Mouse (Mus musculus) MEL (cell line): ENCODE results near the gene Thap11. TPM values are rescaled to one million over a fixed set of nuclear protein-coding genes. Genes with fewer than 3 reads are reported as not detected.
A peak's percentile ranks its signal among the peaks of the same experiment; 100 is the strongest.

ENCODE experiments used
- DNase-seq: peaks from one replicate; pipeline ENCODE4 v3.0.0; 2011; ENCODE audit warnings: low read depth, low spot score
- H3K27ac ChIP-seq: 2 replicates; pipeline ENCODE4 v1.5.1; 2012; ENCODE audit warnings: low read depth, mild to moderate bottlenecking, control low read depth, low read length, moderate library complexity; ENCODE audit not compliant: control insufficient read depth
- H3K27me3 ChIP-seq, 2 experiments: fragments of 150-350 bp in 1 of 2; sonication (generic) in 1 of 2; 2 replicates each; pipeline ENCODE4 v1.6.1; 2012; ENCODE audit warnings: low read length in 2 of 2, mild to moderate bottlenecking in 2 of 2, improper control_type of control experiment in 1 of 2, moderate library complexity in 1 of 2; ENCODE audit not compliant: insufficient read depth in 2 of 2, control insufficient read depth in 1 of 2
- H3K36me3 ChIP-seq, 2 experiments: 2 replicates each; pipeline ENCODE4 v1.6.1; 2012 to 2014; ENCODE audit warnings: low read length in 2 of 2, improper control_type of control experiment in 1 of 2, inconsistent platforms in 1 of 2, mild to moderate bottlenecking in 1 of 2; ENCODE audit not compliant: insufficient read depth in 2 of 2, control insufficient read depth in 1 of 2
- H3K4me1 ChIP-seq, 2 experiments: fragments of 150-350 bp in 1 of 2; sonication (generic) in 1 of 2; 2 replicates each; pipeline ENCODE4 v1.6.1; 2012; ENCODE audit warnings: low read length in 2 of 2, improper control_type of control experiment in 1 of 2, mild to moderate bottlenecking in 1 of 2; ENCODE audit not compliant: insufficient read depth in 2 of 2, control insufficient read depth in 1 of 2
- H3K4me3 ChIP-seq, 2 experiments: fragments of 150-350 bp in 1 of 2; sonication (generic) in 1 of 2; 2 replicates each; pipeline ENCODE4 v1.5.1; 2012; ENCODE audit warnings: low read depth in 2 of 2, low read length in 2 of 2, mild to moderate bottlenecking in 2 of 2, moderate library complexity in 2 of 2, control low read depth in 1 of 2, improper control_type of control experiment in 1 of 2; ENCODE audit not compliant: control insufficient read depth in 1 of 2, insufficient read depth in 1 of 2
- H3K79me2 ChIP-seq: 2 replicates; pipeline ENCODE4 v1.6.1; 2012; ENCODE audit warnings: mild to moderate bottlenecking, low read length, moderate library complexity; ENCODE audit not compliant: control insufficient read depth, poor library complexity, insufficient read depth
- H3K9ac ChIP-seq: 2 replicates; pipeline ENCODE4 v1.6.1; 2012; ENCODE audit warnings: low read depth, mild to moderate bottlenecking, control low read depth, low read length, moderate library complexity; ENCODE audit not compliant: control insufficient read depth, poor library complexity, severe bottlenecking
- H3K9me3 ChIP-seq: fragments of 150-350 bp; sonication (generic); replicated peaks from 2 replicates; pipeline ENCODE4 v1.6.1; 2012; ENCODE audit warnings: mild to moderate bottlenecking, low read length, improper control_type of control experiment, moderate library complexity; ENCODE audit not compliant: insufficient read depth
- BHLHE40 ChIP-seq: IDR thresholded peaks from 2 replicates; pipeline ENCODE4 v1.6.1; 2012; ENCODE audit warnings: low read depth, mild to moderate bottlenecking, inconsistent platforms, low read length, improper control_type of control experiment, borderline replicate concordance
- CTCF ChIP-seq, 3 experiments: IDR thresholded peaks in 2 of 3; conservative IDR thresholded peaks in 1 of 3; 2 replicates each; pipeline ENCODE4 v1.5.1; 2011 to 2012; ENCODE audit warnings: low read length in 3 of 3, low read depth in 2 of 3, mild to moderate bottlenecking in 2 of 3, improper control_type of control experiment in 1 of 3, inconsistent platforms in 1 of 3, mixed read lengths in 1 of 3, moderate library complexity in 1 of 3; ENCODE audit not compliant: control insufficient read depth in 1 of 3, insufficient read depth in 1 of 3, poor library complexity in 1 of 3, severe bottlenecking in 1 of 3
- E2F4 ChIP-seq: IDR thresholded peaks from 2 replicates; pipeline ENCODE4 v1.6.1; 2011; ENCODE audit warnings: low read depth, low read length, improper control_type of control experiment, borderline replicate concordance
- EP300 ChIP-seq, 2 experiments: IDR thresholded peaks; 2 replicates each; pipeline ENCODE4 v1.6.1; 2011; ENCODE audit warnings: improper control_type of control experiment in 2 of 2, low read length in 2 of 2, low read depth in 1 of 2, mild to moderate bottlenecking in 1 of 2
- ETS1 ChIP-seq: IDR thresholded peaks from 2 replicates; pipeline ENCODE4 v1.6.1; 2012; ENCODE audit warnings: low read depth, mild to moderate bottlenecking, inconsistent platforms, low read length, improper control_type of control experiment, moderate library complexity
- GABPA ChIP-seq: IDR thresholded peaks from 2 replicates; pipeline ENCODE4 v1.6.1; 2012; ENCODE audit warnings: low read depth, mild to moderate bottlenecking, inconsistent platforms, low read length, improper control_type of control experiment, moderate library complexity
- GATA1 ChIP-seq: IDR thresholded peaks from 2 replicates; pipeline ENCODE4 v1.6.1; 2011; ENCODE audit warnings: low read depth, low read length, improper control_type of control experiment
- KAT2A ChIP-seq: conservative IDR thresholded peaks from 2 replicates; pipeline ENCODE4 v1.6.1; 2012; ENCODE audit warnings: low read depth, low read length, improper control_type of control experiment, inconsistent platforms
- MAFK ChIP-seq: IDR thresholded peaks from 2 replicates; pipeline ENCODE4 v1.6.1; 2011; ENCODE audit warnings: low read depth, mild to moderate bottlenecking, low read length, improper control_type of control experiment, borderline replicate concordance
- MAZ ChIP-seq: IDR thresholded peaks from 2 replicates; pipeline ENCODE4 v1.6.1; 2012; ENCODE audit warnings: low read depth, mild to moderate bottlenecking, inconsistent platforms, low read length, improper control_type of control experiment
- MEF2A ChIP-seq: IDR thresholded peaks from 2 replicates; pipeline ENCODE4 v1.6.1; 2014; ENCODE audit warnings: low read depth, mild to moderate bottlenecking, inconsistent platforms, low read length, improper control_type of control experiment; ENCODE audit not compliant: poor library complexity, insufficient replicate concordance, severe bottlenecking; ENCODE audit errors: extremely low read depth
- MXI1 ChIP-seq: IDR thresholded peaks from 2 replicates; pipeline ENCODE4 v1.6.1; 2011; ENCODE audit warnings: mild to moderate bottlenecking, low read depth, low read length, improper control_type of control experiment
- MYC ChIP-seq: IDR thresholded peaks from 2 replicates; pipeline ENCODE4 v1.6.1; 2011; ENCODE audit warnings: low read depth, mild to moderate bottlenecking, low read length, improper control_type of control experiment, moderate library complexity
- NELFE ChIP-seq: IDR thresholded peaks from 2 replicates; pipeline ENCODE4 v1.6.1; 2011; ENCODE audit warnings: low read depth, low read length, improper control_type of control experiment
- POLR2A ChIP-seq, 2 experiments: IDR thresholded peaks; 2 replicates each; pipeline ENCODE4 v1.6.1; 2011 to 2012; ENCODE audit warnings: low read length in 2 of 2, mild to moderate bottlenecking in 2 of 2, control low read depth in 1 of 2, improper control_type of control experiment in 1 of 2, low read depth in 1 of 2, moderate library complexity in 1 of 2; ENCODE audit not compliant: control insufficient read depth in 1 of 2, insufficient read depth in 1 of 2, poor library complexity in 1 of 2
- POLR2AphosphoS2 ChIP-seq: IDR thresholded peaks from 2 replicates; pipeline ENCODE4 v1.6.1; 2011; ENCODE audit warnings: low read length, improper control_type of control experiment
- RAD21 ChIP-seq: IDR thresholded peaks from 2 replicates; pipeline ENCODE4 v1.6.1; 2011; ENCODE audit warnings: mild to moderate bottlenecking, low read depth, low read length, improper control_type of control experiment
- SMC3 ChIP-seq: IDR thresholded peaks from 2 replicates; pipeline ENCODE4 v1.6.1; 2011; ENCODE audit warnings: low read depth, low read length, improper control_type of control experiment
- TBP ChIP-seq: IDR thresholded peaks from 2 replicates; pipeline ENCODE4 v1.8.0; 2011; ENCODE audit warnings: low read depth, low read length, improper control_type of control experiment
- USF1 ChIP-seq: IDR thresholded peaks from 2 replicates; pipeline ENCODE4 v1.6.1; 2014; ENCODE audit warnings: low read depth, mild to moderate bottlenecking, inconsistent platforms, low read length, improper control_type of control experiment, moderate library complexity
- USF2 ChIP-seq, 2 experiments: IDR thresholded peaks; 2 replicates each; pipeline ENCODE4 v1.6.1; 2011 to 2012; ENCODE audit warnings: improper control_type of control experiment in 2 of 2, low read length in 2 of 2, borderline replicate concordance in 1 of 2, inconsistent platforms in 1 of 2, low read depth in 1 of 2, mild to moderate bottlenecking in 1 of 2; ENCODE audit not compliant: insufficient read depth in 1 of 2
- ZC3H11A ChIP-seq: IDR thresholded peaks from 2 replicates; pipeline ENCODE4 v1.6.1; 2012; ENCODE audit warnings: low read depth, mild to moderate bottlenecking, inconsistent platforms, low read length, improper control_type of control experiment
- ZKSCAN1 ChIP-seq: IDR thresholded peaks from 2 replicates; pipeline ENCODE4 v1.6.1; 2012; ENCODE audit warnings: low read depth, mild to moderate bottlenecking, inconsistent platforms, low read length, improper control_type of control experiment, moderate library complexity
- polyA plus RNA-seq, 2 experiments: library from polyadenylated mRNA; stranded (reverse) in 1 of 2; unstranded in 1 of 2; fragments of >175 nt in 1 of 2; fragments of >200 nt in 1 of 2; gene quantifications; 2 replicates each; pipeline versions ENCODE4 v1.2.1 to v1.2.4; 2012; ENCODE audit warnings: low replicate concordance in 2 of 2, low read depth in 1 of 2; ENCODE audit not compliant: insufficient read length in 2 of 2, insufficient read depth in 1 of 2, missing spikeins in 1 of 2
- total RNA-seq: library from RNA; depleted of rRNA; stranded (reverse); fragments of 300-350 nt; gene quantifications from 2 replicates; pipeline ENCODE4 v1.2.3, GENCODE M21; 2012

Thap11 gene
- total and polyA plus RNA-seq, 3 experiments: 48.8 to 51.4 TPM; not detected in 1

DNA sequence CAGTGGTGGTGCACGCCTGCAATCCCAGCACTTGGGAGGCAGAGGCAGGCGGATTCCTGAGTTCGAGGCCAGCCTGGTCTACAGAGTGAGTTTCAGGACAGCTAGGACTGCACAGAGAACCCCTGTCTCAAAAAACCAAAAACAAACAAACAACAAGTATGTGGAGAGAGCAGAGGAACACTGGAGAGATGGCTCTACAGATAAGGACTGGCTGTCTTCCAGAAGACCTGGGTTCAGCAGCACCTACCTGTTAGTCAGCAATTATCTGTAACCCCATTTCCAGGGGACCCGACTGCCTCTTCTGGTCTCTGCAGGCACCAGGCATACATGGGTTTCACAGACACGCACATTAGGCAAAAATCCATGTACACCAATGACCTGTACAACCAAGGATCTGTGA is 15.7 kb upstream of the Thap11 start:
- H3K4me1 ChIP-seq: 0 out of 4 replicates have a peak, but pooled peaks cover 0 to 8% of the 10 kb centered on the region in 2 experiments
- peak; percentile 62 for TF ChIP-seq GATA1
- no peak for TF ChIP-seq ZKSCAN1
- no peak for TF ChIP-seq MAZ
- no peak for TF ChIP-seq ZC3H11A
- TF ChIP-seq SMC3: no peak
- TF ChIP-seq BHLHE40: no peak
- peak in 1 of 2 experiments; percentile 27; a peak in 1 of 4 replicates for TF ChIP-seq EP300 (IDR thresholded peaks at IDR 0.05; ENCODE audit: low read depth in 1 of 2, low read length in 2 of 2)
- TF ChIP-seq GABPA: no peak
- 0 out of 2 replicates have a peak, but pooled peaks have one; percentile 18 for TF ChIP-seq ETS1
- TF ChIP-seq NELFE: no peak
- TF ChIP-seq, all 39 proteins: peak for 3
- no peaks in the 10 kb centered on the region for H3K27me3 ChIP-seq

DNA sequence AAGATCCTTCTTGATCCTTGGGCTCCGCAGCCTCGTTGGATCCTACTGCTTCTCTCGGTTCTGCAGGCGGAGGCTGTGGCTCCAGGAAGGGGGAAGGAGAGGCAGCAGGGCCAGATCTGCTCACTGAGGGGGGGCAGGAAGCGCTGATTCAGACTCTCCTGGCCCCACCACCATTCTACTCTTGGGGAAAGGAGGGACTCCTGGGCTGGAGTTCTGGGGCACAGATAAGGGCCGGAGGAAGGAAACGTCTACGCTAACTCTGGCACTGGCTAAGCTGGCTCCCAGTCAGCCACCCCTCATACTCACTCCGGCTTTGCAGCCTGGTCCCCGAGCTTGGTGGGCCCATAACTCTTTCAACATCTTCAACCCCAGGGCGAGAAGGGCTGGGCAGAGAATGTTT is 8.3 kb upstream of the Thap11 start:
- H3K36me3 ChIP-seq: peaks cover 0 to 4% of the 10 kb centered on the region in 2 experiments; a peak in 2 of 4 replicates
- peaks cover 4% of the 10 kb centered on the region for H3K79me2 ChIP-seq
- peaks cover 0 to 5% of the 10 kb centered on the region in 2 experiments; a peak in 2 of 4 replicates for H3K4me1 ChIP-seq
- no peak overlapping the region for H3K27ac ChIP-seq
- no peak overlapping the region for H3K4me3 ChIP-seq
- no peaks in the 10 kb centered on the region for H3K27me3 ChIP-seq
- DNase-seq: no peak
- H3K9me3 ChIP-seq: no peaks in the 10 kb centered on the region
- no peak overlapping the region for H3K9ac ChIP-seq
- no peak for TF ChIP-seq TBP
- no peak for TF ChIP-seq MXI1
- TF ChIP-seq POLR2AphosphoS2: no peak
- TF ChIP-seq SMC3: no peak
- no peak for TF ChIP-seq USF1
- no peak for TF ChIP-seq ZC3H11A
- TF ChIP-seq E2F4: no peak
- TF ChIP-seq GATA1: no peak
- no peak for TF ChIP-seq RAD21
- TF ChIP-seq POLR2A (IDR thresholded peaks at IDR 0.05; ENCODE audit: control insufficient read depth in 1 of 2, insufficient read depth in 1 of 2, low read depth in 1 of 2, low read length in 2 of 2, poor library complexity in 1 of 2): no peak
- no peak for TF ChIP-seq NELFE
- TF ChIP-seq MAZ: no peak
- TF ChIP-seq ZKSCAN1: no peak
- no peak for TF ChIP-seq MEF2A
- no peak for TF ChIP-seq MYC
- TF ChIP-seq GABPA: no peak
- TF ChIP-seq USF2 (IDR thresholded peaks at IDR 0.05; ENCODE audit: borderline replicate concordance in 1 of 2, insufficient read depth in 1 of 2, low read depth in 1 of 2, low read length in 2 of 2): no peak
- no peak for TF ChIP-seq MAFK
- TF ChIP-seq KAT2A: no peak
- TF ChIP-seq CTCF (IDR thresholded peaks at IDR 0.05 in 2 of 3, conservative IDR thresholded peaks at IDR 0.05 in 1 of 3; ENCODE audit: control insufficient read depth in 1 of 3, insufficient read depth in 1 of 3, low read depth in 2 of 3, low read length in 3 of 3, poor library complexity in 1 of 3, severe bottlenecking in 1 of 3): no peak

More for the DNA sequence above, 15.7 kb upstream of the Thap11 start:
- H3K27ac ChIP-seq: no peak overlapping the region
- DNase-seq: peak; percentile 39
- no peak overlapping the region for H3K9ac ChIP-seq
- no peaks in the 10 kb centered on the region for H3K79me2 ChIP-seq
- no peaks in the 10 kb centered on the region for H3K36me3 ChIP-seq
- H3K4me3 ChIP-seq: no peak overlapping the region
- no peaks in the 10 kb centered on the region for H3K9me3 ChIP-seq
